Comparison of ENCODE assay signal across 41 mouse cellular contexts in the genomic region with DNA sequence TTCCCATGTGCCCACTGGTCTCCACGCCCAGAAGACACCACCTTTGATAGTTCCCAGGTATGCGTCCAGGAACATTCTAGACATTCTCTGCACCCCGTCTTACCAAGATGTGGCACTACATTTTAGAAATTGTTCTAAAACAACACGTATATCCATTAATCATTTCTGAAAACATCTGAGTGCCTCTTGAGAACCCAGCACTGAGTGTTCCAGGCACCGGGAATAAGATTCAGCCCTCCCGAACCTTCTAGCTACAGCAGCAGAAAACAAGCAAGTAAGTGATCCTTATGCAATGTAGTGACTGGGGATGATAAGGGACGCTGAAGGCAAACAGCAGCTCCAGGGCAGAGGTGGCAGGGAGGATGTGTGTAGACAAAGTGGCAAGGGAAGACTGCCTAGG. TPM values are rescaled to one million over a fixed set of nuclear protein-coding genes. Genes with fewer than 3 reads are reported as not detected.
"Had no signal": no experiment of that assay in that cellular context is flagged by ENCODE, and none has a peak within 500 bp of the region (broad histone marks: within the 10 kb centered on the region; RNA-seq: fewer than 3 reads in every experiment).

No protein-coding gene starts in this region.

- H3K4me1 ChIP-seq: heart, embryonic 10.5 days; heart, embryonic 12.5 days; heart, embryonic 13.5 days; heart, embryonic 15.5 days; hindbrain, embryonic 10.5 days; hindbrain, embryonic 12.5 days; hindbrain, embryonic 13.5 days; hindbrain, embryonic 15.5 days; intestine, embryonic 15.5 days; kidney, embryonic 15.5 days had no signal

- DNase-seq: heart, postnatal 10 days; heart, postnatal 14 days; heart, postnatal 36 days; heart, postnatal 4 days; kidney, adult 11 months; kidney, adult 18-20 months; kidney, adult 2 months; kidney, adult 8-10 months; kidney, adult 9 months; kidney, postnatal 10 days; kidney, postnatal 14 days; kidney, postnatal 25 days; kidney, postnatal 36 days; kidney, postnatal 4 days; layer of hippocampus, adult 9-11 months; layer of hippocampus, postnatal 36 days had no signal

- H3K4me2 ChIP-seq: heart, embryonic 11.5 days; heart, embryonic 12.5 days; heart, embryonic 13.5 days; heart, embryonic 15.5 days; hindbrain, embryonic 12.5 days; hindbrain, embryonic 13.5 days; hindbrain, embryonic 14.5 days; hindbrain, embryonic 15.5 days; intestine, embryonic 15.5 days; kidney, embryonic 15.5 days had no signal

- H3K9ac ChIP-seq: heart, embryonic 12.5 days; heart, embryonic 13.5 days; heart, embryonic 15.5 days; hindbrain, embryonic 12.5 days; hindbrain, embryonic 13.5 days; hindbrain, embryonic 14.5 days; hindbrain, embryonic 15.5 days; intestine, embryonic 15.5 days; kidney, embryonic 15.5 days had no signal

- H3K27ac ChIP-seq: heart, embryonic 10.5 days; heart, embryonic 13.5 days; heart, embryonic 15.5 days; hindbrain, embryonic 10.5 days; hindbrain, embryonic 12.5 days; hindbrain, embryonic 13.5 days; hindbrain, embryonic 14.5 days; hindbrain, embryonic 15.5 days; hindbrain, postnatal 0 days; intestine, embryonic 15.5 days; kidney, embryonic 15.5 days; kidney, postnatal 0 days; layer of hippocampus, adult 2 months had no signal

- H3K36me3 ChIP-seq: heart, embryonic 10.5 days; heart, embryonic 12.5 days; heart, embryonic 13.5 days; heart, embryonic 15.5 days; hindbrain, embryonic 10.5 days; hindbrain, embryonic 12.5 days; hindbrain, embryonic 13.5 days; hindbrain, embryonic 15.5 days; intestine, embryonic 15.5 days; kidney, embryonic 15.5 days had no signal

- H3K4me3 ChIP-seq: heart, embryonic 10.5 days; heart, embryonic 12.5 days; heart, embryonic 13.5 days; heart, embryonic 15.5 days; hindbrain, embryonic 10.5 days; hindbrain, embryonic 12.5 days; hindbrain, embryonic 13.5 days; hindbrain, embryonic 15.5 days; intestine, embryonic 15.5 days; kidney, embryonic 15.5 days; layer of hippocampus, adult 2 months had no signal

- ATAC-seq: hindbrain, embryonic 16.5 days; hindbrain, postnatal 0 days; inflammation-experienced regulatory T-cells, adult 6 months; intestine, embryonic 15.5 days; intestine, embryonic 16.5 days; intestine, postnatal 0 days had no signal

- H3K27me3 ChIP-seq: heart, embryonic 13.5 days; heart, embryonic 15.5 days; hindbrain, embryonic 12.5 days; hindbrain, embryonic 15.5 days; intestine, embryonic 15.5 days; kidney, embryonic 15.5 days had no signal

- H3K9me3 ChIP-seq: heart, embryonic 10.5 days; heart, embryonic 12.5 days; heart, embryonic 13.5 days; heart, embryonic 15.5 days; hindbrain, embryonic 10.5 days; hindbrain, embryonic 12.5 days; hindbrain, embryonic 13.5 days; hindbrain, embryonic 15.5 days; intestine, embryonic 15.5 days; kidney, embryonic 15.5 days had no signal

RNA-seq across cellular contexts. Expression of gene Lrrc52, which starts 24.9 kb away (rescaled TPM):
- polyA plus RNA-seq: heart, embryonic 11.5 days; heart, embryonic 12.5 days; heart, embryonic 16.5 days; hindbrain, embryonic 10.5 days; hindbrain, embryonic 11.5 days; hindbrain, embryonic 12.5 days; hindbrain, embryonic 13.5 days; hindbrain, embryonic 14.5 days; hindbrain, embryonic 15.5 days; hindbrain, embryonic 16.5 days; hindbrain, postnatal 0 days; inflammation-experienced regulatory T-cells, adult 6 months; intestine, embryonic 14.5 days; intestine, embryonic 15.5 days; intestine, postnatal 0 days; kidney, embryonic 14.5 days; kidney, embryonic 15.5 days; kidney, embryonic 16.5 days; kidney, postnatal 0 days; large intestine, adult 2 months had no signal
